Mouse (Mus musculus): ENCODE measurements at regions not wholly inside any gene's neighbourhood (a gene's known extent, or its start where the extent isn't known, plus 50 kb on each side); places are given as distances from the start of the nearest gene placed in this dataset.

GRCm38 (mm10) chr1:75826202-75826601 is 280.1 kb downstream of the Slc4a3 start:
- no peak for DNase-seq (ENCODE audit: extremely low read depth, low read depth, low spot score)

- no peak for DNase-seq (ENCODE audit: extremely low read depth, low read depth, low spot score)
Observed at GRCm38 (mm10) chr1:75833071-75833830, 287.2 kb downstream of the Slc4a3 start.

GRCm38 (mm10) chr1:75834361-75834760 is 288.3 kb downstream of the Slc4a3 start:
- DNase-seq (ENCODE audit: extremely low read depth, low read depth, low spot score) = no peak

- DNase-seq (ENCODE audit: extremely low read depth, low read depth, low spot score) = no peak
Observed at GRCm38 (mm10) chr1:75839551-75840223, 293.6 kb downstream of the Slc4a3 start.

- no peak for DNase-seq (ENCODE audit: extremely low read depth, low read depth, low spot score)
Observed at GRCm38 (mm10) chr1:75842396-75842795, 296.3 kb downstream of the Slc4a3 start.

- DNase-seq (ENCODE audit: extremely low read depth, low read depth, low spot score) = no peak
Observed at GRCm38 (mm10) chr1:75843326-75843725, 297.3 kb downstream of the Slc4a3 start.

- DNase-seq (ENCODE audit: extremely low read depth, low read depth, low spot score) = no peak
Observed at GRCm38 (mm10) chr1:75844123-75844522, 298.1 kb downstream of the Slc4a3 start.

- DNase-seq (ENCODE audit: extremely low read depth, low read depth, low spot score) = no peak
Observed at GRCm38 (mm10) chr1:75844529-75844928, 298.5 kb downstream of the Slc4a3 start.

- DNase-seq (ENCODE audit: extremely low read depth, low read depth, low spot score) = no peak
Observed at GRCm38 (mm10) chr1:75844981-75845380, 298.9 kb downstream of the Slc4a3 start.

GRCm38 (mm10) chr1:75845771-75846535 is 299.9 kb downstream of the Slc4a3 start:
- DNase-seq (ENCODE audit: extremely low read depth, low read depth, low spot score) = no peak

- no peak for DNase-seq (ENCODE audit: extremely low read depth, low read depth, low spot score)
Observed at GRCm38 (mm10) chr1:75847681-75848080, 301.6 kb downstream of the Slc4a3 start.

- no peak for DNase-seq (ENCODE audit: extremely low read depth, low read depth, low spot score)
Observed at GRCm38 (mm10) chr1:75848436-75848835, 302.4 kb downstream of the Slc4a3 start.

- DNase-seq (ENCODE audit: extremely low read depth, low read depth, low spot score) = no peak
Observed at GRCm38 (mm10) chr1:75850131-75850530, 304.1 kb downstream of the Slc4a3 start.

GRCm38 (mm10) chr1:75858551-75859255 is 312.6 kb downstream of the Slc4a3 start:
- no peak for DNase-seq (ENCODE audit: extremely low read depth, low read depth, low spot score)

- no peak for DNase-seq (ENCODE audit: extremely low read depth, low read depth, low spot score)
Observed at GRCm38 (mm10) chr1:75862757-75863156, 316.7 kb downstream of the Slc4a3 start.

GRCm38 (mm10) chr1:75866556-75866955 is 320.5 kb downstream of the Slc4a3 start:
- no peak for DNase-seq (ENCODE audit: extremely low read depth, low read depth, low spot score)

- DNase-seq (ENCODE audit: extremely low read depth, low read depth, low spot score) = no peak
Observed at GRCm38 (mm10) chr1:75869414-75869813, 323.3 kb downstream of the Slc4a3 start.

GRCm38 (mm10) chr1:75869846-75870245 is 323.8 kb downstream of the Slc4a3 start:
- DNase-seq (ENCODE audit: extremely low read depth, low read depth, low spot score) = no peak

- DNase-seq (ENCODE audit: extremely low read depth, low read depth, low spot score) = no peak
Observed at GRCm38 (mm10) chr1:75873911-75874310, 327.8 kb downstream of the Slc4a3 start.

GRCm38 (mm10) chr1:75877209-75877608 is 331.1 kb downstream of the Slc4a3 start:
- DNase-seq (ENCODE audit: extremely low read depth, low read depth, low spot score) = no peak

GRCm38 (mm10) chr1:75885632-75886031 is 339.6 kb downstream of the Slc4a3 start:
- DNase-seq (ENCODE audit: extremely low read depth, low read depth, low spot score) = no peak
